Mouse (Mus musculus) neural tube, embryonic 13.5 days (tissue): ENCODE results near the gene Desi2. TPM values are rescaled to one million over a fixed set of nuclear protein-coding genes. Genes with fewer than 3 reads are reported as not detected.

Experiments used
- polyA plus RNA-seq: library from polyadenylated mRNA; unstranded; fragments of >200 nt; fragmentation: Nextera tagmentation; extraction: Ambion mirVana; gene quantifications from 2 replicates; pipeline ENCODE4 v1.2.1, GENCODE M21; 2015

Gene Desi2
- polyA plus RNA-seq, 1 experiment from 2014 or later: 21.8 TPM

Other genes starting within 250 kb of the Desi2 start
- 0.32 and 0.33 TPM in 2 replicates for gene Catspere2, start 204.0 kb upstream of the Desi2 start, polyA plus RNA-seq
- gene Cox20, start 131.7 kb downstream of the Desi2 start, polyA plus RNA-seq: 133 and 138 TPM in 2 replicates
- gene Hnrnpu, start 150.4 kb downstream of the Desi2 start, polyA plus RNA-seq: 295 and 366 TPM in 2 replicates
- 8.4 and 9.6 TPM in 2 replicates for gene Efcab2, start 218.7 kb downstream of the Desi2 start, polyA plus RNA-seq